Mouse (Mus musculus): ENCODE measurements around the gene 4930444G20Rik.
"Not testable (repeated sequence)": the region's sequence is repeated elsewhere in the genome, so short reads cannot be mapped to it uniquely, and the experiment has no call there.

4930444G20Rik gene

DNA sequence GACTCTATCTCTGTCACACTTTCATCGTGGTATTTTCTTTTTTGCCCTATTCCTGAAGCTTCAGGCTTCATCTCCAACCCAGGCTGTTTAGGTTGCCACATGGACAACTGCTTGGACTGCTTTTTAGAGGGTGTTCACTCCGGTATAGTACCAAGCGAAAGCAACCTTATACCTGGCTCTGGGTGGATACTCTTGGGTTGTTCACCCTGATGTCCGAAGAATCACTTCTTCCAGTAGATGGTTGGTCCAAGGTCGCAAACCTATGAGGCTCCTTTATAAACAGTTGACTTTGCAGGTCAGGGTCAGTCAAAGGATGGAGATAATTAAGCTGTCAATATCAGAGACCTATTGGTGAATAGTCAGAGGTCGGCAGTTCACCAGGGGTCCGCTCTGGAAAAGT is at the start of gene 4930444G20Rik:
TSS of gene 4930444G20Rik (minus strand) at position 101 of the 400 bp plus-strand sequence.
- not testable (repeated sequence) for DNase-seq (ENCODE audit: low spot score)

DNA sequence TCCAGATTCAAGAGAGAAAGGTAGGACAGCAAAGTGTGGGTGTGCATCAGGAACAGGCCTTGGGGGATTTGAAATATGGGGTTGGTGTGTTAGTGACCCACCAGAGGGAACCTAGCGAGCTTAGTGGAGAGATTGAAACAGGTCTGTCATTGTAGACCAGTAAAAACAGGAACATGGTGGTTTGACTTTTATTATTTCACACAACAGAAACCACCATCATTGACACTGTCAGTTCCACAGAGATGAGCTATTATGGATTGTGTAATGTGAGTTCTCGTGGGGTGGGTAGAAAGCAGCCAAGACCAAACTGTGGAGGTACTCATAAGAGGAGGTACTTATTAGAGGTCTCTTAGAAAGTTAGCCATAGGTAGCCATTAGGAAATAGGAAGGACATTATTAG is 6.7 kb upstream of the 4930444G20Rik start:
- DNase-seq (ENCODE audit: low spot score), result no peak

DNA sequence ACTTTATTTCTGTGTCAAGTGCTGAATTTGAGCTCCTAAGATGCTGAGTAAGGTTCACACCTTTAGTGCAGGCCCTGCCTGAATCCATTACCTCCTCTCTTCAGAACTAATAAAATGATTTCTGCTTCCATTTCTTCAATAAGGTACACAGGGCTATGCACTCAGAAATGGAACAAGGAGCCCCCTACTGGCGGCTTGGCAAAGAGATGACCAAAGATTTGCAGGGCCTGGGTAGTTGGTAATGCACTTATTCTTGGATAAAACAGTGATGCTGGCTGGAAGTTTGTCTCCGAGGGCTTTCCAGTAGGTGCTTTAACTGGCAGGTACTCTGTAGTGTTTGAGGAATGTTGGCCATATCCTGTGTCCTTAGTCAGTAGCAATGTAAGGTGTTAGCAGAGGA is 4.9 kb upstream of the 4930444G20Rik start:
- DNase-seq (ENCODE audit: low spot score), result no peak

DNA sequence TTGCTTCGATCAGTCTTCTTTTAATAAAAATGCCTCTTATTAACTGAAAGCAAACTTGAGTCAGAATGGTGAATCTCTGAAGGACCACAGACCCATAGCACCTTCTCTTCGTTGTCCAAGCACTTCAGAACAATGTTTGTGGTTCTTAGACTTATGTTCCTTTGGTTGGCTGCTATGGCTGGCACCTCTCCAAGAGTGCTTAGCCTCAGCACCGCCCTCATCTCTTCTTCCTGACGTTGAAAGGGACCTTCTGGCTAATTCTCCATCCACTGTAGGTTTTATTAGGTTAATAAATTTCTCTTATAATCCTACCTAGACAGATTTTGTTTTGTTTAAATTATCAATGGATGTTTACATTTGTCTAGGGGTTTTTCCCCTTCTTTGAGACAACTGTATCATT is 2.7 kb upstream of the 4930444G20Rik start:
- no peak for DNase-seq (ENCODE audit: low spot score)

DNA sequence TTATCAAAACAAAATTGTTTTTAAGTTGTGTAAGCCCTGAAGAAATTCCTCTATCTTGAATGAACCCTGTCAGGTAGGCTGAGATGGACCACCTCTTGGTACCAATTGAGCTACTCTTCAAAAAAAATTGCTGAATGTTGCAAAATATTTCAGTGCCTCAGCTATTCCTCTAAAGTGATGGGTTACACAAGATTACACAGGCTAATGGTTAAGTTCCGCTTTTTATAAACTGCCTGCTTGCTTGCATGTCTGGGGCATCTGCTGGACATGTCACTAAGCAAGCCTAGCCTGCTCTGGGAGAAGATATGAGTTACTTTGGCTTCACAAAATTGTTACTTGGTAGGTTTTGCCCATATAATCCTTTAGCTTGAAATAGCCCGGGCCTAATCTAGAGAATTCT is 2.3 kb upstream of the 4930444G20Rik start:
- DNase-seq (ENCODE audit: low spot score), result no peak

DNA sequence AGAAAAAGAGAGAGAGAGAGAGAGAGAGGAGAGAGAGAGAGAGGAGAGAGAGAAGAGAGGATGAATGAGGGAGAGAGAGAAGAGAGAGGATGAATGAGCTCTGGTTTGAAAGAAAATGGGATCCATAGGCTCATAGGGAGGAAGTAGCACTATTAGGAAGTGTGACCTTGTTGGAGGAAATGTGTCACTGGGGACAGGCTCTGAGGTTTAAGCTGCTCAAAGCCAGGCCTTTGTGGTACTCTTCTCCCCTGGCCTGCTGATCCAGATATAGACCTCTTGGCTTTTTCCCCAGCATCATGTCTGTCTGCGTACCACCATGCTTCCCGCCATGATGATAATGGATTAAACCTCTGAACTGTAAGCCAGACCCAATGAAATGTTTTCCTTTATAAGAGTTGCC is 8.5 kb downstream of the 4930444G20Rik start:
- DNase-seq (ENCODE audit: low spot score), result no peak

DNA sequence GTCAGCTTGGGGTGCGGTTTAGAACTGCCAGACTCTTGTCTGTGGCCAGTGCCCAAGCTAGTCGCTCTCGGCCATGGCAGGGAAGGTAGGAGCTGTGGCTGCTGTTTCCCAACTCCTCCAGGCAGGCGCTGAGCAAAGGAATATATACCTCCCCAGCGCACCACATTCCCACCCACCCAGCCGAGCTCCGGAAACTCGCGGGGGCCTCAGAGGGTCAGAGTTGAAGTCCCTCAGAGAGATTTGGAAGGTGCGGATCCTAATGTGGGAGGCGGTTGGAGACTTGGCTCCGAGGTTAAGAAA is 8.9 kb downstream of the 4930444G20Rik start:
- no peak for DNase-seq (ENCODE audit: low spot score)

DNA sequence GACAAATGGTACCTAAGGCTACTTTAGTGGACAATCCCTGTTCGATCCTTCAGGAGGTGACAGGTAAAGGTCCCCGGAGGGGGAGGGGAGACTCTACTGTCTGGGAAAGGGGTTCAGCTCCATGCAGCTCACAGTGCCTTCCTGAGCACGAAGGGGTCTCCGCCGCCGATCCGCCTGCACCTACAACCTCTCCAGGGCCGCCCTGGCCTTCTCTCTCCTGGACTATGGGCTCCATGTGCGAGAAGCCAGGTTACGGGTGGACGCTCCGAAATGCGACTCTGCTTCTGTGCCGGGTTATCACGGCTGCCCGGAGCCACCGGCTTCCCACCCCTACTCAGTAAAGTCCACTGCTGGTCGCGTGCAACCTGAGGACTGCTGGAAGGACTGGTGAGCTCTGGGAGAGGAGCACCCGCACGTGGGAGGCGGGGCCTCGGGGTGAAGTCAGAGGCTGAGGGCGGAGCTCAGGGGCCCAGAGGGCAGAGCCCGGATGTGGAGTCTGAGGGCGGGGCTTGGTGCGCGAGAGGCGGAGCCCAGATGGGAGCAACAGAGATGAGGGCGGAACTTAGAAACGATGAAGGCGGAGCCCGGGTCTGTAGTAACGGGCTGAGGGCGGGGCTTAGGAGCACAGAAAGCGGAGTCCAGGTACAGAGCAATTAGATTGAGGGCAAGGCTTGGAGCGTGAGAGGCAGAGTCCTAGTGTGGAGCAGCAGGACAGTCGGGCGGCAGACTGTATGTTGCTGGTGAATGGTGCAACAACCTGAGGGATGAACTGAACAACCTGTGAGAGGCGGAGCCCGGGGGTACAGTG is 9.5 kb downstream of the 4930444G20Rik start:
- peak; percentile 87 for DNase-seq (ENCODE audit: low spot score)

DNA sequence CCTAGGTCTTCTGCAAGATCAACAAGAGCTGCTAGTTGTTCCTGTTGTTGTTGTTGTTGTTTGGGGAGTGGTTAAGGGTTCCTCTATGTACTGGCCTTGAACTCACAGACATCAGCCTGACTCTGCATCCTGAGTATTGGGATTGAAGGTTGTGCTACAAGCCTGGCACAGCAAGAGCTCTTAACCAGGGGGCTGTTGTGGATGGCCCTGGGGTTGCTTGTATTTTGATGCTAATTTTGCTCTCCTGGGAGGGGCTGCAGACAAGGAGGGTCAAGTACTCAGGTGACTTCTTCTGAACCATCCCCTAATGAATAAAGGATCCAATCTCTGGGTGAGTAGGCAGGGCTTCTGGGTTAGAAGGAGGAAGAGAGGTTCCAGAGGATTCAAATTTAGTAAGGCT is 12.6 kb downstream of the 4930444G20Rik start:
- DNase-seq (ENCODE audit: low spot score), result no peak

DNA sequence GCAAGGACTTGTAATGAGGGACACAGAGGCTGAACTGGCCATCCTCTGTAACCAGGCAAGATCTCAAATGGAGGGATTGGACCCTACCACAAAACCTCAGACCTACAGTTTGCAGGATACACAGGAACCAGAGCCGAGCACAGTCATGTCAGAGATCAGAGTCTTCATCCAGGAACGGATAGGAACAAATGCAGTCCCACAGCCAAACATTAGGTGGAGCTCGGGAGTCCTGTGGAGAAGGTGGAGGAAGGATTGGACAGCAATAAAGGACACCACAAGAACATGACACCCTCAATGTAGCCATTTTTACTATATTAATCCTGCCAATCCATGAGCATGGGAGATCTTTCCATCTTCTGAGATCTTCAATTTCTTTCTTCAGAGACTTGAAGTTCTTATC is 31.6 kb downstream of the 4930444G20Rik start:
- not testable (repeated sequence) for DNase-seq (ENCODE audit: low spot score)

DNA sequence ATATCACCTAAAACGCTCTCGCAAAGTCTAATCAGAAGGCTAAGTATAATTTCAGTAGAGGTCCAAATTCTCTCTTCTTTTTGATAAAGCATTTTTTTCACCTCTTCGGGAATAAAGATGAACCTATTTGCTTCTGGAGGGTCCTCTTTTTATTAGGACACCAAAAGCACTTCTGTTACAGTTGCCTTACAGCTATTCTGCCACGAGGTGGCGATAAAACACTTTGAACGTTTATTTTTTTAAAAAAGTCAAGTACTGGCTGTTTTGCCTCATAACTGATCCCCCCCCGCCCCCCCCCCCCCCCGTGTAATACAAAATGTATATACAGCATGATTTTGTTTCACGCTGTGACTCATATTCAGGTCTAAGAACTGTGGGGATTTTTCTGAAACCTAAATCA is 33.6 kb downstream of the 4930444G20Rik start:
- no peak for DNase-seq (ENCODE audit: low spot score)

DNA sequence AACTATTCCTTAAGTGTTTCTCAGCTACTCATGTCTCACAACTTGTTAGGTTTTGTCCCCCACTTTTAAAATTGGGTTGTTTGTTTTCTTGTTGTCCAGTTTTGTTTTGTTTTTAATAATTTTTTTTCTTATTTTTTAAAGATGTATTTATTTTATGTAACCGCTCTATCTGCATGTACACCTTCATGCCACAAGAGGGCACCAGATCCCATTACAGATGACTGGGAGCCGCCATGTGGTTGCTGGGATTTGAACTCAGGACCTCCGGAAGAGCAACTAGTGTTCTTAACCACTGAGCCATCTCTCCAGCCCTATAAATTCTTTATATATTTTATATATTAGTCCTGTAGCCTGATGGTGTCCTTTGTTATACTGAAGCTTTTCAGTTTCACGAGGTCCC is 49.3 kb downstream of the 4930444G20Rik start:
- no peak for DNase-seq (ENCODE audit: low spot score)

DNA sequence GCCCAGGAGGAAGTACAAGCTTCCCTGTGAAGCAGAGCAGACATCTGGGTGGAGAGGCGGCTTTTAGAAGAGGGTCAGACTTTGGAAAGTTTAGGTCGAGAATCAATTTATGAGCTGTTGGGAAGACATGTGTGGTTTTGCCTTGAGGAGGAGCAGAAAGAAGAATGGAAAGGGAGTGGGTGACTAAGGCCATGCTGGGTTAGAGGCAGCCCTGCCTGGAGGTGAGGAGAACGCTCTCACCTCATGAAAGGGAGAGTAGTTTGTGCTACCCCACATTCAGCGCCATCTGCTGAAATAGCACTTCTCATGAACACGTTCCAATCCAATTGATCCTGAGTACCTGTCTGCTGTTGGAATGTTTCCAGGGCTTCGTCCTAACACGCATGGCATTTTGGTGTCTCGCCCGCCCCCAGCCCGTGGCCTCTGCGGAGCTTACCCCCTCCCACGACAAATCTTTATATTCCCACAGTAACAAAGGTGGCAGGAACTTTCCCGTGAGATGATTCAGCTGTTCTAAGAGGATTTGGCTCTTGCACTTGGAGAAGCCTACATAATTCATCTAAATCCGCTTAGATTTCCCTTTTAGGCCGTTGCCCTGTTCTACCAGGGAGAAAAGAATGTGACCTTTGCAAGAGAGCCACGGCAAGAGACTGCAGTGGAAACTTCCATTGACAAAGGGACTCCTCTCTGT is 50.3 kb downstream of the 4930444G20Rik start:
- no peak for DNase-seq (ENCODE audit: low spot score)

All from left cerebral cortex, adult 11 months (tissue).